Mouse (Mus musculus): ENCODE measurements around the gene Gm42674.

Gm42674 gene

DNA sequence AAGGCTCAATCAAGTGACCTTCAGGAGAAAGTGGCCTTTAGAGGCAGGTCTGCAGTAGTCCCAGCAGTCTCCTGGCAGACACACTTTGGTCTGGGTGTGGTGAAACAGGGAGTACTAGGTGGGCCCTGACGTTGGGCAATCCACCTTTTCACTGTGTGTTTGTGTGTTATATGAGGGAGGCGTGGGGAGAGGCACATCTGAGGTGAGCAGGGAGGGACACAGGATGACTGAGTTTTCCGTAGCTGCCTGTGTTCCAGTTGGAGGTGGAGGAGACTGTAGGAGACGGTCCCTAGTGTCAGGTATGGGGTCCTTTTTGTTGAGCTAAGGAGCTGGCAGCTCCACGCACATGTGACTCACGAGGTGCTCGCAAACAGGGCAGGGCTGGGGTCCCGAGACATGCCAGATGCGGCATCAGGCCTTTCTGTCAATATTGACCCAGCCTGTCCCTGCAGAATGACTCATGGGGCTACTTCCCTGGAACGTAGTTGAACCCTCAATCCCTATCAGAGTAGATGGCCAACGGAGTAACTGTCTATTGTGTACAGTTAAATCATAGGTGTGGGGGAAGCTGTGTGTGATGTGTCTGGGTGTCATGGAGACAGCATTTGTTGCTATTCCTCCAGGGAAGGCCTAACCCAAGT is 13.0 kb downstream of the Gm42674 start:
- in situ Hi-C loops (cut with MboI; ENCODE audit: unreplicated experiment in 2 of 2): loop anchor here (5.0 to 25.0 kb wide), 5 partner anchors 32 to 402 kb away; partner anchors contain the start of genes Snapin (in 2 of the 2), Rab13 (in 1 of the 2) and Rps27 (in 1 of the 2)

DNA sequence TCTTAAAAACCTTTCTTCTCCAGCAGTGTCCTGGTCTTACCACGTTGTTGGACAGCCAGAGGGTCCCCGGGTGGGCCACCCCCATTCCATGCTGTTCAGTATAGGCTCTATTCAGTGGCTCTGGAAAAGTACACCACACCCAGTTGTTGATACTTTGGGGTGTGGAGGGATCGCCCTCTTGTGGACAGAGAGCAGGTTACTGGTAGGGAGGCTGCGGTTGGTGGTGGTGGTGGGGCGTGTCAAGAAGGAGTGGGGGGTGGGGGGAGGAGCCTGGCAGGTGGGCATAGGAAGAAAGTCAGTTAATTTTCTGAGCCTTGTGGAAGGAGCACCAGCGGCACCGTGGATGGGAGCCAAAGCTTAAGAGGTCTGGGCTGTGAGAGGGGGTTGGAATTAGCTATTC is 13.7 kb downstream of the Gm42674 start:
- in situ Hi-C loops (cut with MboI; ENCODE audit: unreplicated experiment in 2 of 2): loop anchor here (5.0 to 25.0 kb wide), 4 partner anchors 33 to 403 kb away; partner anchors contain the start of genes Rab13 (in 1 of the 2) and Rps27 (in 1 of the 2)

DNA sequence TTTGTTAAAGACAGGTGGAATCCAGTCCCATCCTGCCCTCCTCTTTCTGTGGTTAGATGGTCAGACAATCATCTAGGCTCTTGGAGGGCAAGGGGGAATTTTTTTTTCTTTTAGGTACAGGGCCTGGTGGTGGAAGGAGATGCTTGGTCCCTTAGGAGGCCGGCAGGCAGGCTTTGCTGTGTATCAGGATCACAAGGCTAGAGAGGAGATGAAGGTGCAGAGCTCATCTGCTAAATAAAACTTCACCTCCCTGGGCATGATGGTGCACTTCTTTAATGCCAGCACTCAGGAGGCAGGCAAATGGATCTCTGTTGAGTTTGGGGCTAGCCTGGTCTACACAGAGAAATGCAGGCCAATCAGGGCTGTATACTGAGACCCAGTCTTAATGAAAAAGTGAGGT is 14.2 kb downstream of the Gm42674 start:
- in situ Hi-C loops (cut with MboI; ENCODE audit: unreplicated experiment in 2 of 2): loop anchor here (5.0 to 25.0 kb wide), 4 partner anchors 34 to 404 kb away; partner anchors contain the start of genes Rab13 (in 1 of the 2) and Rps27 (in 1 of the 2)

DNA sequence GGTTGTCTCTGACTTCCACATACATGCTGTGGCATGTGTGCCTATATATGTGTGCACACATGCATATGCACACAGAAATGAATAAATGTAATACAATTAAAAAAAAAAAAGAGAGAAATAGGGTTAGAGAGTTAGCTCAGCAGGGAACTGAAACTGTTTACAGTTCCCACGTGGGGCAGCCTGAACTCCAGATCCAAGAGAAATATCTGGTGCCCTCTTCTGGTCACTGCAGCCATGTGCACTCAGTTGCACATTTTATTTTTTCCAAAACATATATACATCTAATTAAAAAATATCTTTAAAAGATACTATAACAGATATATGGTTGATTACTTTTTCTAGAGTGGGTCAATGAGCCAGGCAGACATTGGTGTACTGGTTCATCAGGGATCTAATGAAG is 15.9 kb downstream of the Gm42674 start:
- in situ Hi-C loops (cut with MboI; ENCODE audit: unreplicated experiment in 2 of 2): loop anchor here (5.0 to 25.0 kb wide), 4 partner anchors 35 to 405 kb away; partner anchors contain the start of genes Rab13 (in 1 of the 2) and Rps27 (in 1 of the 2)

DNA sequence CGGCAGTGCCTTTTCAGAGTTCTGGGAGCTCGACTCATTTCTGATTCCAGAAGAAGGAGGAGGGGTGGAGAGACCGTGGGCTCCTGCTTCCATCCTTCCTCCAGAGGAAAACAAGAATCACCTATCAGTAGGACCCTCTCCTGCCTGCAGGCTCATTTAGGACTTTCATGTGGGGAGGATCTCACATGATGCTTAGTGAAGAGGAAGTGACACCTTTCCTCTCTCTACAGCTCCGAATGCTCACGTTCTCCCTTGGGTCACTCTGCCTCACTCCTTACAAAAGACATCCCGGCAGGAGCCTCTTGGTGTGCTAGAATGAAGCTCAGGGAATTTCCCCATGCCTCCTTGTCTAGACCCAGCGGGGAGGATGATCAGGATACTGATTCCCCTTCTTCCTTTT is 19.8 kb downstream of the Gm42674 start:
- in situ Hi-C loops (cut with MboI; ENCODE audit: unreplicated experiment in 2 of 2): loop anchor here in 1 of 2 experiments (25.0 kb wide), 1 partner anchor 409 kb away; the partner anchor contains the start of genes Rab13 and Rps27

DNA sequence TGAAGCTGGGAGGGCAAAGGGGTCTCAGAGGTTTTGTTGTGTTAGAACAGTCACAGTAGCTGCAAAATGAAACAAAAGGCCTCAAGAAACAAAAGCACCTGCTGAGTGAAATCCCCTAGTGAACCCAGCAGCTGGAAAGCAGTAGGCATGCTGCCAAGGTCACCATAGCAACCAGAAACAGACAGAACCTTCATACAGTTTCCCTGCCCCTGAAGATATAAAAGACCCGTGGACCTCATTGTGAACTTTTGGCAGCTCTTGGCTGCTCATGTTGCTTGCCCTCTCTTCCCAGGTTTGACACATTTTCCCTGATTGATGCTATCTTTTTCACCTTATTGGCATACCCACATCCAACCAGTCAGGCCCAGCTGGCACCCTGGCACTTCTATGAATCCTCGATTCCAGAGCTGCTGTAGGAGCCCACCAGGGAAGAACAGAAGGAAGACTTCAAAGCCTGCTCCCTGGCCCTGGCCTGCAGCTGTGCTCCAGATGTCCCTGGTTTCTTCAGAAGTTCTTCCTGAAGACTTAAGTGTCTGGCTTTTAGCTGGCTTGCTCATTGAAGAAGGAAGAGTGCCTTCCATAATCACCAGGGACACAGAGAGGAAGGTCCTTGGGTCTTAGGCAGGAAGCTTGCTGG is 21.8 kb downstream of the Gm42674 start:
- in situ Hi-C loops (cut with MboI; ENCODE audit: unreplicated experiment in 2 of 2): loop anchor here in 1 of 2 experiments (25.0 kb wide), 1 partner anchor 411 kb away; the partner anchor contains the start of genes Rab13 and Rps27

DNA sequence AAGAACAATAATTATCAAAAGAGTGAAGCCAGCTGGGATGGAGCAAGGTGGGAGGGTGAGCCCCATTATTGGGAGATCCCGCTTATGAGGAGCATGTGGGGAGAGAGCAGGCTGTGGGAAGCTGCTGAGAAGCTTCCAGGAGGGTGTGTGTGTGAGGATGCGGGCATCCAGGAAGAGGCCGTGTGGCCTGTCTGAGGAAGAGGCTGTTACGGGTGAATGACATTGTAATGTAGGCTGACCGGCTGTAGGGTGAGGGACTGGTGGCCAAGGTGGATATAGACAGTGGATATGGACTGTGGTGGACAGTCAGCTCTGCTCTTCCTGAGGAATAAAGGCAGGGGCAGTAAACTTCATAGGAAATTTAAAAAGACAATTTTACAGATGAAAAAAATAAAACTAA is 23.8 kb downstream of the Gm42674 start:
- in situ Hi-C loops (cut with MboI; ENCODE audit: unreplicated experiment in 2 of 2): loop anchor here in 1 of 2 experiments (25.0 kb wide), 1 partner anchor 688 kb away; no protein-coding TSS in a partner anchor

DNA sequence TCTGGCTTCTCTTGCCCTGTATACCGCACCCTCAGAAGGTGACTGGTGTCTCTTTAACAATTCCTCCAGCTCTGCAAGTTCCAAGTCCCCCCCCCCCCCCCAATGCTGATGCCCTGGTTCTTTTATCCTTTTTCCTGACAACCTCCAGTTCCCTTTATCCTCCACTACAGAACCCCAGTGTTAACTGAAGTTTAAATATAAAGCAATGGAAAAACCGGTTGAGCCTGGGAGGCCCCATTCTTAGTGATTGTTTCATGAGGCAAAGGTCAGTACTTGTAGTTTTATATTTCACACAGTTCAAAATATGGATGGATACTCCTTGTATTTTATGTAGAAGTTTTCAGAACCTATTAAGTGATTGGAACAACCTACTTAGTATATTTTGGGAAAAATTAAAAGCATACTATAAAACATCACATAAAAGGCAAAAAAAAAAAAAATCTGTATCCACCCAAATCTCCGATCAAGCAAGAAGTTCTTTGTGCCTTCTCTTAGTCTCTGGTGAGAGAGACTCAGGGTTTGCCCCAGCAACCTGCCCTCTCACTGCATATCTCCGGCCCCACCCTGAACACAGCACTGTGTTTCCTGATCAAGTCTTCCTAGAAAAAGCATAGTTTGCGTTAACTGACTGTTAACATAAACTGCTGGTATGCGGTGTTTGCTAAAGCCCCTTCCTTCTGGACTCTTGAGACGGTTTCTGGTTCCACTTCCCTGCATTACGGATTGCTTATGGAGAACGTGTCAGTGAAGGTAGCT is 24.7 kb downstream of the Gm42674 start:
- in situ Hi-C loops (cut with MboI; ENCODE audit: unreplicated experiment in 2 of 2): loop anchor here in 1 of 2 experiments (25.0 kb wide), 1 partner anchor 689 kb away; no protein-coding TSS in a partner anchor

DNA sequence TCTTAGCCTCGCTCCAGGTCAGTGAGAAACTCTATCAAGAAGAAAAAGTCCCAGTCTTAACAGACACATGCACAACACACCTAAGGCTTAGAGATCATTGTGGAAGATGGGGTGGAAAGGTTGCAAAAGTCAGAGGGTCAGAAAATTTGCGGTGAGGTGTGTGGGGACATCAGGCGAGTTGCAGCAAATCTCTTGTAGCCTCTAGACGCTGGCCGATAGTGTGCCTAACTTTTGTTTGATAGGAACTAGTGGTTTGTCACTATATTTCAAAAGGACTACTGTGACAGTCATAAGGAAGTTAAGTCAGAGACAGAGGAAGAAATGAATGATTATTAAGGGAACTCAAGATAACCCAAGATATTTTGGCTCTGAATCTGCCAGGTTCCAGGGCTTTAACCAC is 25.7 kb downstream of the Gm42674 start:
- in situ Hi-C loops (cut with MboI; ENCODE audit: unreplicated experiment in 2 of 2): loop anchor here in 1 of 2 experiments (25.0 kb wide), 1 partner anchor 690 kb away; no protein-coding TSS in a partner anchor

DNA sequence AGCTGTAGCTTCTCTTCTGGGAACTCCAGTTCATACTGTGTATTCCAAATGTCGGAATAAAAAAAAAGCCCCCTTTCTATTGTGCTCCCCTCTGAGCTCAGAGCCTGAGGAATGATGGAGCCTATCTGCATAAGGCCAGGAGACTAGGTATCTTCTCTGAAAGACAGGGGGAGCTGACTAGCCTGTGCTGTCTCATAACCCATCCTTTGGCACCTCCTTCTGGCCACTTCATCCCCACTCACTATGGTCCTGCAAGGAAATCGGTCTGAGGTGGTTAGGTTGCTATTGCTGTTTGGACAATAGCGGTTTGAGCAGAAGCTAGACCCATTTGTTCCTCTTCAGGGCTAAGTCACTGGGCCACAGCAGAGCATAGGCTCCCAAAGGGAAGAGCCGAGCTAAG is 26.1 kb downstream of the Gm42674 start:
- in situ Hi-C loops (cut with MboI; ENCODE audit: unreplicated experiment in 2 of 2): loop anchor here in 1 of 2 experiments (25.0 kb wide), 1 partner anchor 691 kb away; no protein-coding TSS in a partner anchor

DNA sequence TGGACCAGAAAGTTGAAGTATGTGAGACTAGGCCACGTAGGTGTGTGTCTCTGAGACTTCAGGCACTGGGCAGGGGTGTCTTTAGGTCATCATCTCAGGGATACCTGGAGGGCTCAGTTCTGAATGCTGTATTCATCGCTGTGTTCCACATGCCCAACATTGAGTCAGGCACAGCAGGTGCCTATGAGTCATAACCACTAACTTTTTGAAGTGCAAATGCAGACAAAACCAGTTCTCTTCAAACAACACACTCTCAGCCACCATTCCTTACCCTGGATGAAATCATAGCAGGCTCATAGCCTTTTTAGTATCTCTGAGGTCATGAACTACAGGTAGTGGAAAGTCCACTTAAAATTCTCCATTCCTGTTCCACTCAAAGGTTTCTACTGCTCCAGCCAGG is 27.6 kb downstream of the Gm42674 start:
- in situ Hi-C loops (cut with MboI; ENCODE audit: unreplicated experiment in 2 of 2): loop anchor here in 1 of 2 experiments (25.0 kb wide), 1 partner anchor 692 kb away; no protein-coding TSS in a partner anchor

DNA sequence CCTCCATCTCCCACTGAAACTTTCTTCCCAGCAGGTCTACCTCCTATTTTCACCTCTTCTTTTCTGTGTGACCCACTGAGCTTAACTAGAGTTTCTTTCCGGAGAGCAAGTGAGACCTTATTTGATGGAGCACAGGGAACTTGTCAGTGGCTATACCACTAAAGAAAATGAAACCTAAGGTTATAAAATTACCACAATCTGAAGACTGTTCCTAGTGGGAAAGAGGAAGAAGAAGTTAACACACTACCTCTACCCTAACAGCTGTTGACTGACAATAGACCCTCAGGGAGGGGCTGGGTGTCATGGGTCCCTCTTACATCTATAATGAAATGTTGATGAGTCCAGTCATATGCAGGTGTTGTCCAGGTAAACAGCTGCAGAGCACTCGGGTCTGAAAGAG is 30.3 kb downstream of the Gm42674 start:
- in situ Hi-C loops (cut with MboI; ENCODE audit: unreplicated experiment in 2 of 2): loop anchor here in 1 of 2 experiments (25.0 kb wide), 1 partner anchor 695 kb away; no protein-coding TSS in a partner anchor

DNA sequence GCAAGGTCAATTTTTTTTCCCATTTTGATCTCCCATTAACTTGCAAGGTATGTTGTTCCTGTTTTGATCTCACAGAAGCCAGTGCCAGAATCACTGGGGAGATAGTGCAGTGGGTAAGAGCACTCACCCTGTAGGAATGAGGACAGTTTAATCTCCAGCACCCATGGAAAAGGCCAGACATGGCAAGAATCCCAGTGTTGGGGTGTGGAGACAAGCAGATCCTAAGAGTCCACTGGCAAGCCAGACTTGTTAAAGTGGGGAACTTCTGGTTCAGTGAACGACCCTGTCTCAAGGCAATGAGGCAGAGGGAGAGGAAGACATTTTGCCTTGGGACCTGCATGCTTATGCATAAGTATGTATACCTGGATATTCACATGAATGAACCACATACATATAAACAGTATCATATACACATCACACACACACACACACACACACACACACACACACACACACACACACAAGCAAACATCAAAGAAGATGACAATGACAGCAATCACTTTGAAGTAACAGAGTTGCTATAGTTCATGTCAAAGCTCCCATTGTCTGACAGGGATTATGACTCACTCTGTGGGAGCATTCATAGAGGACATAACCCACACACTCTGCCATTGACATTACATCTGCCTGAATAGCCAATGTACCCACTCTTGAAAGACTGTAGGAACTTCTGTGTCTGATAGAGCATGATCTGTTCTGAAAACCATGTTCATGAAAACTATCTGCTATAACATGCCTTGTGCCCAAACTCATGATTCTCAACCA is 37.0 kb downstream of the Gm42674 start:
- in situ Hi-C loops (cut with MboI; ENCODE audit: unreplicated experiment in 2 of 2): loop anchor here in 1 of 2 experiments (25.0 kb wide), 1 partner anchor 701 kb away; no protein-coding TSS in a partner anchor

DNA sequence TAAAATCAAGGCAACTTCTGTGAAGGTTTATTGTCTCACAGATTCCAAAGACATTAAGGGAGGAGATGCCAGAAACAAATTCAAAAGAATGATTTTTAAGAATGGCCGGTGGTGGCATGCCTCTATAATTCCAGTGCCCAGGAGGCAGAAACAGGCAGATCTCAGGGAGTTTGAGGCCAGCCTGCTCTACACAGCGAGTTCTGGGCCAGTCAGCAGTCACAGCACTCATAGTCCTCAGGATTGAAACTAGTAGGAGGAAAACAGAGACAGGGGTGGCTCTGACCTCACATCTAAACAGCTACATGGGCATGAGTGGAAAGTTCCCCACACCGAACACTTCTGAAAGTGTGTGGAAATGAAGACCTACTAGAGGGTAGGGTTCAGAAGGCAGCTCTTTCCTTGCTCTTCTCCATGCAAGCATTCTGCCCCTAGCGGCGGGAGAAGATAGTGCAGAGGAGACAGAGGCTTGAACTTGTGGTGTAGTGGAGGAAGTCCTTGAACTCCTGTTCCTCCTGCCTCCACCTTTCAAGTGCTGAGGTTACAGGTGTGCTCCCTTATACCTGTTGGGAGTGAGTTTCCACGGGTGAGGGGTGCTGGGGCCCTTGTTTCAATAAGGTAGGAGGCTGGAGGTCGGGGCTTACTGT is 37.9 kb downstream of the Gm42674 start:
- in situ Hi-C loops (cut with MboI; ENCODE audit: unreplicated experiment in 2 of 2): loop anchor here (10.0 to 25.0 kb wide), 4 partner anchors 225 to 702 kb away; partner anchors contain the start of gene Tpm3 (in 1 of the 2)

DNA sequence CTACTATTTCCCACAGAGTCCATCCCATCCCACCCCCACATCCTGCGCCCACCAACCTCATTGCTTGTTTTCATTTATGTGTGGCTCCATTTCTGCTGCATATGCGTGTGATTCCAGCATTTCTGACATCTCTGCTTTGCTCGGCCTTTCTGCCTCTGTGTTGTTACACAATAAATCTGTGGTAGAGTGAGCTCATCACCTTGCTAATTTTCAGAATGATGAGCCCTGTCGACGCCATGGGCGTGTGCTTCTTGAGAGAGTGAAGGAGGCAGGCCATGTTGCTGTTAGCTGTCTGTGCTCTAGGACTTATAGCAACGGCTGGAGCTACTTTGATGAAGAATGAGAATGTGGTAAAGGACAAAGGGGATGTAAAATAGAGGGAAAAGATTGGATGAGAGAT is 39.3 kb downstream of the Gm42674 start:
- in situ Hi-C loops (cut with MboI; ENCODE audit: unreplicated experiment in 2 of 2): loop anchor here (10.0 to 25.0 kb wide), 4 partner anchors 226 to 704 kb away; partner anchors contain the start of gene Tpm3 (in 1 of the 2)

DNA sequence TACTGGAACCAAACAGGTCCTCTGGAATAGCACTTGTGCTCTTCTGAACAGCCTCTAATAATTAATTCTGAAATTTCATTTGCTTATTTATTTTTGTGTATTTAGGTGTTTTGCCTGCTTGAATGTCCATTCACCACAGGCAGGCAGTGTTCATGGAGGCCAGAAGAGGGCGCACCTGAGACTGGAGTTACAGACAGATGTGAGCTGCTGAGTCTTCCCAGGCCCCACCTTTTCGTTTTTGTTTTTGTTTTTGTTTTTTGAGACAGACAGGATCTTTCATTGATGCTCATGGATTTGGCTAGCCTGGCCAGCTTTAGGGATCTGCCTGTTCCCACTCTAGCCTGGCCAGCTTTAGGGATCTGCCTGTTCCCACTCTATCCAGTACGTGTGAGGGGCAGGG is 42.5 kb downstream of the Gm42674 start:
- in situ Hi-C loops (cut with MboI; ENCODE audit: unreplicated experiment in 2 of 2): loop anchor here (10.0 to 25.0 kb wide), 4 partner anchors 229 to 707 kb away; partner anchors contain the start of gene Tpm3 (in 1 of the 2)

DNA sequence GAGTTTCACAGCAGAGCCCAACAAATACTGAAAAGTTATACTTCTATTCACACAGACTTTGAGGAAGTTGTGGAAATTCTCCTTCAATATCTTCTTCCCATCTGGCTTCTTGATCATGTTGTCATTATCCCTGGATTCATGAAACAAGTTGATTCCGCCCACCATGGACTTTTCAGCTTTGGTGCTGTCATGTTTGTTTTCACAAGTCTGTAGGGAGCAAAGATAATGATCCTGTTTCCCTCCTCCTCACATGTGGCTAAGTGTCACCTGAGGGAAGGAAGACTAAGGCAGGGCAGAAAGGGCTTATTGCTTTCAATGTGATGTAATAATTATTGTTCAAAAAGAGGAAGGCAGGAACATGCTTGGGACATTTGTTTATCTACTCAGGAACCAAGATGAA is 45.6 kb downstream of the Gm42674 start:
- in situ Hi-C loops (cut with MboI; ENCODE audit: unreplicated experiment in 2 of 2): loop anchor here (5.0 to 25.0 kb wide), 5 partner anchors 60 to 710 kb away; partner anchors contain the start of gene Tpm3 (in 1 of the 2)

DNA sequence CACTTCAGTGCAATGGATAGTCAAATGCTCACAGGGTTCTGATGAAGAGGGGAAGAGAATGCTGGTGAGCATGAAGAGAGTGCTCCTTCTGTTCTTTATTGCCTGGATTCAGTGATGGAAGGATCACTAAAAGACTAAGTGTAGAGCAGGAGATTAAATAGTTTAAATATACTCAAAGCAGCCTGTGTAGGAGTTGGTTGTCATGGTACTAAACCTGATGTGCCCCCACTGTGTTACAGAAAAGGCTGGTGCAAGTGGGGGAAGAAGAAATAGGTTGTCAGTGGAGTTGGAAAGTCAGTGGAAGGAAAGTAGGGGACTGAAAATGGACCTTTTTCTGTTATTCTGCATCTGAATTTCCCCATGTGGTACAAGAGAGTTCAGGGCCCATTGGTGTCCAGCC is 47.3 kb downstream of the Gm42674 start:
- in situ Hi-C loops (cut with MboI; ENCODE audit: unreplicated experiment in 2 of 2): loop anchor here (5.0 to 25.0 kb wide), 5 partner anchors 62 to 712 kb away; partner anchors contain the start of gene Tpm3 (in 1 of the 2)

Data from v-Abl transformed pro-B cells (cell line).